Mouse (Mus musculus) CD4-positive, CD25-positive, alpha-beta regulatory T cell, adult 4 months (primary cell): ENCODE data around the gene Zcchc7. TPM values are rescaled to one million over a fixed set of nuclear protein-coding genes. Genes with fewer than 3 reads are reported as not detected.

Experiments
- ATAC-seq: one replicate; pipeline ENCODE4 v1.8.0; 2017
- polyA plus RNA-seq, 2 experiments: library from polyadenylated mRNA; unstranded; fragments of 100-300 nt; shearing (Covaris generic); gene quantifications; one replicate each; pipeline ENCODE4 v1.2.1; 2017

Gene Zcchc7
- polyA plus RNA-seq, 2 experiments from 2014 or later, result 115 to 144 TPM

GRCm38 (mm10) chr4:44774890-44775289, 19.2 kb downstream of the Zcchc7 start:
- no peak for ATAC-seq

DNA sequence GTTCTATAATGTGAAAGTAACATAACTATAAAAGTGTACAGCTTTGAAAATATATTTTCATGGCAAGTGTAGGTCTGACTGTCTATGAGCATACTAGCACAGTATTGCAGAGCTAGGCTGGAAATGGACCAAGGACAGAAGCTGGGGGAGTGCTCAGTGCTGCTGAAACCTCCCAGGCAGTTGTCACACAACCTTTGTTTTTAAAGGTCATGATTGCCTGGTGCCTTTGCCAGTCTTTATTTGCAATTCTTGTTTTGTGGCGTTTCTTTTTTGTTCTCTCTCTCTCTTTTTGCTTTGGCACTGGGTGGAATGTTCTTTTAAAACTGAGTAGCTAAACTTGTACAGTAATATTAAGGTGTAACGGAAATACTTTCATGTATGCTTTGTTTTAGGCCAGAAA, 21.0 kb downstream of the Zcchc7 start:
- ATAC-seq, result no peak

DNA sequence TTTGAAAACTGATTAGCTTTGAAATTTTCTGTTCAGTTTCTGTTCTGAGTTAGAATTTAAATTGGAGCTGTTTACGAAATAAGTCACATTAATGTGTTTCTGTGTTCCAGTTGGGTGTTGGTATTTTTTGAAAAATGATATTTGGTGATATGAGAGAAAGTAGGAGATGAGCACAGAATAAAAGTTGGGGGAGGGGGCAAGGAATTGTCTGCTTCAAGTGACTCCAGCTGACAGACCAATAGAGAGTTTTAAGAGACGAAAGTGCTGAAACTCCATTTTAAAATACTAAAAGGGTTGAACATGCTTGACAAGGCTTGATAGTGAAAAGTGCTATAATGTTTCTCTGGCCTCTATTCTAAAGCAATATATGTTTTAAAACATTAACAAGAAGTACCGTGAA, 21.4 kb downstream of the Zcchc7 start:
- no peak for ATAC-seq

- ATAC-seq, result no peak
These were observed 22.0 kb downstream of the Zcchc7 start for GRCm38 (mm10) chr4:44777711-44778110.

GRCm38 (mm10) chr4:44778316-44778715, 22.6 kb downstream of the Zcchc7 start:
- no peak for ATAC-seq

GRCm38 (mm10) chr4:44780462-44781157, 24.9 kb downstream of the Zcchc7 start:
- no peak for ATAC-seq

DNA sequence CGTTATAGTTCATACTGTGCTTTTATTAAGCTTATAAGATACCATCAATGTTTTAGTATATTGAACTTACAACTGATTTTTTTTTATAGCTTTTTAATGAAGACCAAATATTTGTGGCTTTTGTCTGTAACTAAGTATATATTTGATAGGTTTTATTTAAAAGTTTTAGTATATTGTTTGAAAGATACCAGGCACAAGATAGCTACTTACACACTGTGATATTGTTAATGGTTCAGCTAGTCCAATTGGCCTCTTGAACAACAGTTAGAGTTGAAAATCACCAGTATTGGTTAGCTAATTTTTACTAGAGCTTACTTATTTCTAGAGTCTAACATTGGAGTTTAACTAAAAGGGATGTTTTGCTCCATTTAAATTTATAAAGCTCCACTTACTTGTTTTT, 25.8 kb downstream of the Zcchc7 start:
- ATAC-seq, result no peak

DNA sequence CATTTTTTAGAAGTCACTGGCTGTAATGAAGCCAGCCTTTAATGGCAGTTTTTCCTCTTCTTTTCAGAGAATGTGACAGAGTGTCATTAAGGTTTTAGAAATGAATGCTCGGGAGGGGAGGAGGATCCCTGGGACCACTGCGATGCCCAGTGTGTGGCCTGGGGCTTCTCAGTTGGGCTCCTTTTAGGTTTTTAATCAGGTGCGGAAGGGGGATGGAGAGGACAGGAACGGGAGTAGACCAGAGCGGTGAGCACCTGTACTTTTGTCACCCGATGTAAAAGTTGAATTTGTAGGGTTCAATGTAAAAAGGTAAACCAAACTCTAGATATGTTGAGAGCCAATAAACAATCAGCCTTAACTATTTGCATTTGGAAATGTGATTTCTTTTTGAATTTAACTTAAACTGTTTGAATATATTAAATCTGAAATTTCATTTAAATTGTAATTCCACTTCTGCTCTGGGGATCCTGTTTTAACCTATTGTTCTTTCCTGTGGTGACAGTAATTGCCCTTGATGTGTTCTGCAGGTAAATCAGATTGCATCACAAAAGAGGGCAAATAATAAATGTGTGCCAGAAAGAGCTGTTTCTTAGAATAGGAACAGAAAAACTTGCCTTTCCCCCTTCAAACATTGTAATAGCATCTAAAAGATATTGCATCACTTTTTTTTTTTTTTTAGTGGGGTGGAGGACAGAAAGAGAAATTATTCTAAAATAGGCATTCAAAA, 28.1 kb downstream of the Zcchc7 start:
- ATAC-seq, result no peak

GRCm38 (mm10) chr4:44812855-44813254, 57.2 kb downstream of the Zcchc7 start:
- no peak for ATAC-seq

GRCm38 (mm10) chr4:44813770-44814169, 58.1 kb downstream of the Zcchc7 start:
- no peak for ATAC-seq

- no peak for ATAC-seq
These were observed 60.9 kb downstream of the Zcchc7 start for GRCm38 (mm10) chr4:44816584-44816983.

DNA sequence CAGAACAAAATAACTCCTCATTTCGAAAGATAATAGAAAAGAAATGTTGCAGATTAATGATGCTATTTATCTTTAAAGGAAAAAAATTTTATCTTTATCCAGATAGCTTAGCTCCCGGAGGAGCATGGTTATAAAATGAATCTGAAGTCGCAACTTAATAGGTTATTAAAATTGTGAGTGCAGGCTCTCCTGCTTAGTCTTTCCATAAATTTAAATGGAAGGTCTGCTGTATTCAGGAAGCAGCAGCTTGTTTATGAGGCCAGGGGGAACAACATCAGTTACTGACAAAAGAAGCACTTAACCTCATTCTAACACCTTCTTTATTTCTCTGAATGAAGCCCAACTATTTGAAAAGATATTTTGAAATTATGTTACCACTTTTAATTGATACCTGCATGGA, 74.9 kb downstream of the Zcchc7 start:
- ATAC-seq, result no peak

DNA sequence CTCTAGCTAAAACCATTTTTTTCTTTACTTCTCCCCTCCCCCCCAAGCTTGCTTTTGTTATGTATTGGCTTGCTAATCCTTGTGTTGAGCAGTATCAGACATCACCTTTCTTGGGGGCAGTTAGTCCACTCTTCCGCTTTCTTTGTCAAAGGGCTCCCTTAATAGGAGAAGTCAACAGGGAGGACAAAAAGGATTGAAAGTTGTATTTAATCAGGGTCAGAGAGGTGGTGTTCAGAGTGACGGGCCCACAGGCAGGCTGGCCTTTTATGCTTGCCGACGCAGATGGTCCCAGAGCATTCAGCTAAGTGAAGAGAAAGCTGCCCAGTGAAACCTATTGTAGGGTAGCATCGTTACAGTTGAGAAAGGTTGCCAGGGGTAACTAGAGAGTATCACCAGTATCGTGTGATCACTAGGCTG, 96.2 kb downstream of the Zcchc7 start:
- ATAC-seq, result no peak

DNA sequence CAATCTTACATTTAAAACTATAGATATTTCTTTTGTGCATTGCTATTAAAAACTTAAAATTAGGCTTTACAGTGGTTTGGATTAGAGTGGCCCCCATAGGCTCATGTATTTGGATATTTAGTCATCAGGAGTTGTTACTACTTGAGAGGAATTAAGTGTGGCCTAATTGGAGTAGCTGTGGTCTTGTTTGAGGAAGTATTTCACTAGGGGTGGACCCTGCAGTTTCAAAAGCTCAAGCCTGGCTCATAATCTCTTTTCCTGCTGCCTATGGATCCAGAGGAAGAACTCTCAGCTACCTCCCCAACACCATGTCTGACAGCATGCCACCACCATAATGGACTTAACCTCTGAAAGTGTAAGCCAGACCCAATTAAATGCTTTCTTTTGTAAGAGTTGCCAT, 115.9 kb downstream of the Zcchc7 start:
- ATAC-seq, result no peak

GRCm38 (mm10) chr4:44872048-44872447, 116.4 kb downstream of the Zcchc7 start:
- ATAC-seq, result no peak

DNA sequence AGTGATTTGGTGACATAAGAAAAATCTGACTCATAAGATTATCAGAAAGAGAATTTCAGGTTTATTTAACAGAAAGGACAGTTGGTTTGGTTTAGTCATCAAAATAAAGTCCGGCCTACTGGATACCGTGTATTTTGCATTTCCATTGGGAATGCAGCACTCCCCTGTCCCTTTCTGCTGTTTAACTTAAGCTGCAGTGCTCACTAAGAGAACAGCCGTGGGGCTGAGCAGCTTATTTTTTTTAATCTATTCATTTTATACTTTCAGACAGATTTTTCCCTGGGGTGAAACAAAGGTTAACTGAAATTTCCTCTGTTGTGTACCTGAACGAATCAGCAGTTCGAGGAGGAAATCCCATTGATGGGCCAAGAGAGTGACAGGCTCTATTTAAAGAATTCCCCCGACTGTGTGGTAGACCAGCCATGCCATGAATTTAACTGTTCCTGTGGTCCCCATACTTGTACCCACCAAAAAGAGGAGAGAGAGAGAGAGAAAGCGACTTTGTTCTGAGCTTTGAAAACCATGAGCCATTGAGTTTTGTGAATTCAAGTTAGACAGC, 124.5 kb downstream of the Zcchc7 start:
- no peak for ATAC-seq

DNA sequence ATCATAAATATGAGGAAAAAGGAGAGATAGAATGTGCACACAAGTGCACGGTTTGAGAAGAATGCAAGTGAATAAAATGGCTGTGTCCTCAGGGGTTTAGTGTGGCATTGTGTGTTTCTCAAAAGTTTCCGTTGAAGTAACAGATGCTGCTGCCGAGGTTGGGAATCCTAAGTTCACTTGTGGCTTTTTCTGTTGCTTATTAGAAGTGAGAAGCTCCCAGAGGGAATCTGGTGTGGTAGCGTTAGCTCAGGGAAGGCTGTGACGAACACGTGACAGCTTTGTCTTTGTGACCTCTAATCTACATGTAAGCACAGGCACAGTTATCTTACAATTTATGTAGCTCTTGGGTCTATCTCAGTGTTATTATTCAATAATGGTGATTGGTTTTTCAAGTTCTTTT, 130.5 kb downstream of the Zcchc7 start:
- no peak for ATAC-seq

DNA sequence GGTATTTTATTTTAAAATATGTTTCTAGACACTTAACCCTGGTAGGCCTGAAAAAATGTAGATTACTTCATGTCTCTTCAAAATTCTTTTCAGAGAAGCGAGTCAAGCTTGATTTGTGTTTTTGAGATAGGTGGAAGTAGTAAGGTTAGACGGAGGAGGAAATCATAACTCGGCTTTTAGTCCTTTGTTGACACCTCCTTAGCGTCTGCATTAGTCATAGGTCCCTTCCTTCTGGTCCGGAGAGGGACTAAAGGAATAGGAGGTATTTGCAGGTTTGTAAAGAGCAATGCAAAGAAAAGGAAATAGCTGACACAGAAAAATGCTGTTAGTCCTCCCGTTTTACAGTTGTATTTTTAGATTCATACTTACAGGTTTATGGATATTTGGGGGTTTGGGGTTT, 135.7 kb downstream of the Zcchc7 start:
- ATAC-seq, result no peak

DNA sequence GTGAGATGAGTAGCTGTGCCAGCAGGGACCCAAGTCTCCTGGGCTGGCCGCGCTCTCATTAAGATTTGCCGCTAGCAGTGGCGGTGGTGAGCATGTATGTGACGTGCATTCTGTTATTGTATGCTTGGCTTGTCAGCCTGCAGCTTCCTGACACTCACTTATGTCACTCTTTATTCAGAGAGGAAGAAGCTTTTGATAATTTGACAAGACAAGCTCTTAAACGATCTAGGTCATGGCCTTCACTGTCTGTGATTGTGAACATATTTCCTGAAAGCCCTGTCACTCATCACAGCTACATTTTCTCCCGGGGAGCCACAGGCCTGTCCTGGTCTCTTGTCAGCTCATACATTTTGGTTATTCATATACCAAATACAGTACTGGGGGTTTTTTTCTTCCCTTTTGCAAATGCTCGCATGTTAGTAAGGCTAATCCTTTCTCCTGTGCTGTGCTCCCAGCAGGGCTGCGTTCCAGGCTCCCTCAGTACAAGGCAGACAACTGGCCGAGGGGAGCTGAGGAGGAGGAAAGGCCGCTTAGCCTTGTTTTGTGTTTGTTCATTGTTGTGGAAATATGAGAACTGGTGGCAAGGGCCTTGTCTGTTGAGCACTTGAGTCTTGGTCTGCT, 150.1 kb downstream of the Zcchc7 start:
- no peak for ATAC-seq

DNA sequence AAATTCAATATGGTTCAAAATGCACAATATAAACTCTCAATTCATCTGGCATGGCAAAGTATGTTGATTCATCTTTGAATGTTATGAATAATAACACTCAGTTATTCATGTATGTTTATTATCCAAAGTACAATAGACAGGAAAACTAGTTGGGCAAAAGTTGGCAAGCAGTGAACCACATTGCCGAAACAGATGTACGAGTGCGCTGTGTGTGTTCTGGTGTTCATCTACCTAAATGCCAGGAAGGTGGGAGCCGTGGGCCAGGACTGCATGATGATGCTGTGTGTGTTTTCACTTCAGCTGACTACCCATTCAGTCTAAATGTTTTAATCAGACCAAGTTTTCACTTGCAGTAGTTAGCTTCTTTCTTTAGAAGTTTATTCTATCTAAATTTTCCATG, 150.7 kb downstream of the Zcchc7 start:
- ATAC-seq, result no peak

DNA sequence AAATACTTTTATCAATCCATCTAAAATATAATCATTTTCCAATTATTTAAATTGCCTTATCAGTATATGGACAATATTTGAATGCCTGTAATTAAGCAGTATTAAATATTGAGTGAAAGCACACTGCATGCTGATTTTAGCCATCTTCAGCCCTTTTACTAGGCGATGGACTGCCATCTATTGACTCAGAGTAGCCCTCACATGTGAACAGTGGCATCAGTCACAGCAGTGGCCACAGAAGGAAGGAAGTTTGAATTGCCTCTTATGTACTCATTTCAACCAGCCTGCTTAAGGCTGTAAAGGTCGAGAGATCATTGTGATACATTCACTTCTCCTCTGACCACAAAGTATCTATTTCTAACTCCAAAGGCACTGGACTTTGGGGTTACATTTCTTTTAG, 154.4 kb downstream of the Zcchc7 start:
- ATAC-seq, result no peak

DNA sequence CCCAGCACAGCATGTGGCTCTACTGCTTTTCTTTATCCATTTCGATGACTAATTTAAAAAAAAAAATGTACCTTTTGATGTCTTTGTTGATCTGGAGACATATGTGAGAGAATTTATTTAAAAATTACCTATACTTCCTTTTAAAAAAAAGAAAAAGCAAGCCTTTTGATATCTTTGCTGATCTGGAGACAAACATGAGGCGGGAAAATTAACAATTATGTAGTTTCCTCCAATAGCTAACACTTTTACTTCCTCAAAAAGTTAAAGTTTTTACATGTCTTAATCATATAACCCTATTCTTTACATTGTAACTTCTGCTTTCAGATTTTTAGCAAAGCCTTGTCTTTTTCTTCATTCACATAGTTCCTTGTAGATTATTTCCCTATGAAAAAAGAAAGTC, 155.2 kb downstream of the Zcchc7 start:
- no peak for ATAC-seq

- ATAC-seq, result no peak
These were observed 161.7 kb downstream of the Zcchc7 start for GRCm38 (mm10) chr4:44917312-44917848.
